Mouse (Mus musculus) heart, postnatal 10 days (tissue): ENCODE results near the gene Cinp. TPM values are rescaled to one million over a fixed set of nuclear protein-coding genes. Genes with fewer than 3 reads are reported as not detected.
"Not testable (repeated sequence)": the region's sequence is repeated elsewhere in the genome, so short reads cannot be mapped to it uniquely, and the experiment has no call there.

ENCODE experiments used
- DNase-seq, 2 experiments: peaks; one replicate each; pipeline ENCODE4 v3.0.0; 2021
- intact Hi-C: fragments of 180-260 bp; cut with DNase I; formaldehyde crosslinking; loops from one replicate; pipeline ENCODE4 v1.15.1; 2025
- total RNA-seq, 2 experiments: library from RNA; stranded (reverse); gene quantifications; 2 replicates each; pipeline ENCODE4 v1.2.3; 2021

The Cinp gene
- total RNA-seq, 2 experiments from 2014 or later, result 37.0 to 43.9 TPM

DNA sequence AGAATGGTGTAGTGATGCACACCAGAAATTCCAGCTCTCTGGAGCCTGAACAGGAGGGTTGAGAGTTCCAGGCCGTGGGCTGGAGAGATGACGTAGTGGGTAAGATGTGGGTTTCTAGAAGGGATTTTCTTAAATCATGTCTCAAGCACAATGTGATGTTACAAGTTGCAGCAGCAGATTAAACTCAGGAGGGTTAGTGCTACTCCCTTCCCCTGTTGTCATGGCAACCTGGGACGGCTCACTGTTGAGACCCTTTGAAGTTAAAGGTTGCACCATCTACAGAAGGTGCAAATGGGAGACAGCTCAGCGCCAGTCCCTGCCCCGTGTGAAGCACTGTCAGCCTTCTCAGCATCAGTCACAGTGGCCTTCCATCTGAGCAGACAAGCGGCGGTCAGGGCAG is 27.7 kb downstream of the Cinp start:
- intact Hi-C loops, result no loop called here
- DNase-seq, result no peak

DNA sequence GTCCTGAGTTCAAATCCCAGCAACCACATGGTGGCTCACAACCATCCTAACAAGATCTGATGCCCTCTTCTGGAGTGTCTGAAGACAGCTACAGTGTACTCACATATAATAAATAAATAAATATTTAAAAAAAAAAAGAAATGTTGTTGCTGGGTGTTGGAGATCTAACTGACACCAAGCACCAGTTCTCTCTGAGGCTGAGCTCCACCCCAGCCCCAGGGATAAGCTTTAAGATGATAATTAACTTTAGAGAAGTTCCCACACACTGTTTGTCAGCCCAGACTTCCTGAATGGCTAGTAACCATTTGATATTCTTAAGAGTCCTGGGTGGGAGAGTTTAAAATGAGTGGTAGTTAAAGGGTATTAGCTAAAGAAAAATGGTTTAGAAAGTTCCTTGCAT is 28.7 kb downstream of the Cinp start:
- intact Hi-C loops, result no loop called here
- no peak for DNase-seq

DNA sequence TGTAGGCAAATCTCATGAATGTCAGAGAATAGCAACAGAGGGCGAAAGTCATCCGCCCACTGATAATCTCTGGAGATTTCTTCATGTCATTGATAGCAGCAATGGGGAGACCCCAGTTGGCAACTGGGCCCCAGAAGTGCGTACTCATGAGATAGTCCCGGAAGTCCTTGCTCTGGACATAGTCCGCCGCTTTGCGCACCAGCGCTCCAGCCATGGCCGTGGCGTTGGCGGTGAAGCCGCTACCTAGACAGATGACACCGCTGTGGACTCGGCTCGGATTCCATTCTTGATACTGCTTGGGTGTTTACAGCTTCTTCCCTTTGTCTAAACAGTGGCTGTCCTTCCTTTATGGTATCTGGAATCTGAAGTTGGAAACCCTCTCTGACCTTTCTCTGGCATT is 30.3 kb downstream of the Cinp start:
- intact Hi-C loops, DNase-seq: not testable (repeated sequence)

DNA sequence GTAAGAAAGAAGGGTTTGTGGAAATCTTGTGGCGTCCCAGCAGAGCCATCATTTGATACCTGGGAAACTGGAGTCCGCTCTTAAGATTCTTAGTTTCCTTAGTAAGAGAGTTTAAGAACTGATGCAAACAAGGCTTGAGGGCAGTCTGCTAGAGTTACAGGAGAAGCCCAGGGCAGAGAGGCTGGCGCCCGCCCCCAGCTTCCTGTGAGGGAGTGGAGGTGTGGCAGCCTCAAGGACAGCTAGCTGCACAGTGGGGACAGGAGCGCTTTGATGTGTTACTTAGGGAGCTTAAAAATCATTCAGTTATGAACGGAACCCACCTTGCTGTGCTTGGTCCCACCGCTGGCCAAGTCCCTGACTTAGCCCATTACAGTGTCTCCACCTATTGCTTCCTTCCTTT is 31.7 kb downstream of the Cinp start:
- no peak for DNase-seq
- intact Hi-C loops, result no loop called here

DNA sequence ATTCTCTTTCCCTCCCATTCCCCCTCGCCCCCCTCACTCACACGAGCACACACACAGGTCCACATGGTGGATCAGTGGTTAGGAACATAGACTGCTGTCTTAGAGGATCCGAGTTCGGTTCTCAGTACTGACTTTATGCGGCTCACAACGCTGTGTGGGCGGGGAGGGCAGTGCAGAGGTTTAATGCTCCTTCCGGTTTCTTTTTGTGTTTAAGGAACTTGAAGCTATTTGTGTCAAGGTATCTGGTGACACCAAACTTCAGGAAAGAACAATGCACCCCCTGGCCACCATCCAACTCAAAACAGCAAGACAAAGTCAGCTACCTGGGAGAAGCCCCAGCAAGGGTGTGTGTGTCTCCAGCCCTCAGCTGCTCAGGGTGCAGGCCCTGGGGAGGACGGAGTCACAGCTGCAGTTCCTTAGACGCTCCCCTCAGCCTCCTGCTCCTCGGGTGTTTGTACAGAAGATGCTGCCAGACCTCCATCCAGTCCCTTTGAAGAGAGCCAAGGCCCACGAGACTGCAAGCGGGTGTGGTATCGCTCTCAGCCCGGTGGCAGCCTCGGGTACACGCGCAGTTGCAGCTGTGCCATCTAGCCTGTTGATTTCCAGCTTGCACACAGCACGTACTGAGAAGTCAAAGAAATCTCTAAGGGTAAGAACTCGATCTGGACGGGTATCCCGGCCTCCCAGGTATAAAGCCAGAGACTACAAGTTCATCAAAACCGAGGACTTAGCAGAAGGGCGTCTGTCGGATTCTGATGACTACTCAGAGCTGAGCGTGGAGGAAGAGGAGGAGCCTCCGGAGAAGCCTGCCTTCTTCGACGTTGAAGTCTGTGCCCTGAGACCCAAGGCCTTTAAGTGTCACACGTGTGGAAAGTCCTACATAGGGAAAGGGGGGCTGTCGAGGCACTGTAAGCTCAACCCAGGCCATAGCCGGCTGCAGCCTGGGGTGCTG is 33.9 kb downstream of the Cinp start:
- intact Hi-C loops, result no loop called here
- DNase-seq, result no peak

DNA sequence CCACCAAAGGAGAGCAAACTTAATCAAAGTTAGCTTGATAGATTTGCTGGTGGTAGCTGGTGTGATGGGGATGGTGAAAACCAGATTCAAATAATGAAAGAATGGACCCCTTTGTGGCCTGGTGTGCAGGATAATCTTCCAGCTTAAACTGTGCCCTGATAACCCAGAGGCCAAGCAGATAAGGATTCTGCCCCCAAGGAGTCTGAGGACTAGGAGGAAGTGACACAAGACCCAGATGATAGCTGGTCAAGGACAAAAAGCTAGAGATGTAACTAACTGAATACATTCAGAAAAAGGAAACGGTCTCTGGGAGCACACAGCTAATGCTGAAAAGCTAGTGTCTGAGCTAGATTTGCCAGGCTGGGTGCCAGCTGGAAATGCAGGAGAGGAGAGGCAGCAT is 37.0 kb downstream of the Cinp start:
- intact Hi-C loops, result no loop called here
- no peak for DNase-seq

DNA sequence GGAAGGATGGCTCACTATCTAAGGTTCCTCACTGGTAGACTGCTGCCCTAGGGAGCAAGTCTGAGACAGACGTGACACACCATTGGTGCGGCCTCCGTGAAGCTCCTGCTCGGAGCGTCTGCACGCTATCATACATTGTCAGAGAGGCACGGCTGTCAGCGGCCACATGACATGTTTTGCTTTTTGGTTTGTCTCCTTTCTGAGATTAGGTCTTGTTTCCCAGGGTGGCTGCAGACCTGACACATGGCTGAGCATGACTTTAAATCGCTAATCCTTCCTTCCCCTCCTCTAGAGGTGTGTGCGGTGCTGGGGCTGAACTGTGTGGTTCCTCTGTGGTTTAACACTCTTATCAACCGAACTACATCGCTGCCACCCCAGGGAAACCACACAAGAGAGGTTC is 37.5 kb downstream of the Cinp start:
- intact Hi-C loops, result no loop called here

DNA sequence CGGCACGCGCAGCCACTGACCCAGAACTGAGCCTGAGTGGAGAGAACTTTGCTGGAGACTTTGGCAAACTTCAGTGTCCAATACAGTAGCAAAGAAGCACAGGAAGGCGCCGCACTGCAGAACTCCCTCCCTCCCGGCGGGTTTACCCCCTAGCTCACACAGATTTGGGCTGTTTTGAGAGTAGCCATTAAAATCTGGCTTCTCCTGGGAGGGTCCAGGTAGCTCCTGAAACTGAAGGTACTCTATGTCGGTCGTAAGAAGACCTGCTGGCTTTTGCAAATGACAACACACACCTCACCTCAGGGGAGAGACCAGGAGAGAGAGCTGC is 38.1 kb downstream of the Cinp start:
- no peak for DNase-seq

More for the DNA sequence above, 37.5 kb downstream of the Cinp start:
- DNase-seq, result no peak

DNA sequence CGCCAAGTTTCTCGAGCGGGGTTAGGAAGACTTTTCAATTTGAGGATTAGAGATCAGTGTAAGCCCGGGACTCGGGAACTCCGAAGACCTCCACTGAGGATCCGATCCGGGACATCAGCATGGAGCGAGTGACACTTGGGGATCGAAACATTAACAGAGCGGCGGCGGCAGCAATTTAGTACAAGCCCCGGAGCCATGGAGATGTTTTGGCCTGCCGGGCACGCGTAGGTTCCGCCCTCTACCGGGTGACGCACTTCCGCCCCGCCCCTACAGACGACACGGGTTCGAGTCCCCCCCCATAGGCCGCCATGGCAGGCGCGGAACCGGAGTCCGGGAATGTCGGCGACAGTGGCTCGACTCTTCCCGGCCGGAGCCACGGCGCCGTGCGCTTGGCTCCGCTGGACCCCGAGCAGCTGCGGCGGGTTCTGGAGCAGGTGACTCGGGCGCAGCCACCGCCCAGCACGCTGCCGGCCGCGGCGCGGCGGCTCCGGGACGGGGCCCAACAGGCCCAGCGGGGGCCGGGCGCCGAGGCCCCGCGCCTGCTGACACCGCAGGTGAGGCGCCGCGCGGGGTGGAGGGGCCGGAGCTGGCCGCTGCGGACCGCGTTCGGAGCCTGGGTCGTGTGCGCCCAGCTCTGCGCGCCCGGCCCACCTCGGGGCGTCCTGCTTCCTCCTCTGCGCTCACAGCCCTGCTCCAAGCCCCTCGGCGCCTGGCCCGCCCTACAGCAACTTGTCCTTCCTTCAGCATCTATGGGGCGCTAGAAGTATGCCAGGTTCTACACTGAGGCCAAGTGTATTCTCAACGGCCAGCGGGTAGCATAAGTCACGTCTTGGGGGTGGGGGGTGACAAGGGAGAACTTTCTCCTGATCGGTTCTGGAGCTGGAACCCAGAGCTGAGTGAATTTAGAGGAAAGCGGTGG is 38.7 kb downstream of the Cinp start, which contains the start of gene Zfp839:
Zfp839 (plus strand) TSS at position 244 of the 919 bp plus-strand sequence.
- peak; percentile 91 to 92 for DNase-seq
- intact Hi-C loops, result no loop called here

More for the DNA sequence above, 38.1 kb downstream of the Cinp start:
- intact Hi-C loops, result no loop called here

DNA sequence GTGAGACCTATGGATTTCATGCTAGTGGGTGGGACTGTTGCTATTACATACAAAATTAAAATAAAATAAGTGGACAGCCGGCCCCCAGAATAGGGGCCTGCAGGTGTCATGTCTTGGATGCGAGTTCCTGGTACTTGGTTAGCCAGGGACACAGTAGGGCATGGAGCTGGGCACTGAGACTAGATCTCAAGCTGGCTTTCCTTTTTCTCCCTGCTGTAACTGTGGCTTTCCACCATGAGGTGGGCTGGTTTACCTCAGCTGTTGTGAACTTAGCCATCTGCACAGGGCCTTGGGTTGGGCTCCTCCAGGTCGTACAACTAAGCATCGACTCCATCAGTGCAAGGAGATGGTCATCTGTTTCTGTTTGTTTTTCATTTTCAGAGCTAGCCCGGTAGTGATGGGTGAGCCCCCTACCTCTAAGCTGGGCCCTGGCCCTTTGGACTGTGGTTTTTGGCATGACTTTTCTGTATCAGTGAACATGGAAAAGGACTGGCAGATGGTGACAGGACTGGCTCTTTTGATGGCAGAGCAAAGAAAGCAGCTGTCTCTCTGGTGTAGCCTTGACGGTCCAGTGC is 42.7 kb downstream of the Cinp start:
- intact Hi-C loops, result loop anchor here (5.0 to 10.0 kb wide), 2 partner anchors 146 to 181 kb away; no protein-coding TSS in a partner anchor

DNA sequence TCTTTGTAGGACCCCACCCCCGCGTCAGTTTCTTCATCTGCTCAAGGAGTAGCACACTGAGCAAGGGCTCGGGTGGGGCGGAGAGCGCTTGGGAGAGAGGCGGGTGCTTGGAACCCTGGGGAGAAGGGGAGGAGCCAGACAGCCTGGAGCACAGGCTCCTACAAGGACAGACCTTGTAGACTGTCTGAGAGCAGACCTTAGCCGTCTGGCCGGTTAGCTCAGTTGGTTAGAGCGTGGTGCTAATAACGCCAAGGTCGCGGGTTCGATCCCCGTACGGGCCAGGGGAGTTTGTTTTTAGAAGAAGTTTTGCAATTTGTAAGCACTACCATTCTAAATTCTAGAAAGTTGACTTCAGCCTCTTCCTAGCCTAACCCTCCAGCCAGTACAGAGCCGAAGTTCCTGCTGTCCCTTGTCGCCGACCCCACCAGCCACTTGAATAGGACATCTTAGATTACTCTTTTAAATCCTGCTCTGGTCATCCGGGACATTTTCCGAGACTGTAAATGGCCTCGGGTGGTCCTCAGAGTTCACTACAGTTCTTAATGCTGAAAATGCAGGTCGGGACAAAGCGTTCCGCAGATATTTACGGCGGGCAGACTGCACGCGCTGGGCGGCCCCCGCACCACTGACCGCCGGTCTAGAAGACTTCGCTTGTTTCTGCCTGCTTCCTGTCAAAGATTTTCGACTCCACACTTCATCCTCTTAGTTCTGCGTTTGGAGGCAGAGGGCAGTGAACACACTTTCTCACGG is 43.6 kb downstream of the Cinp start:
- DNase-seq, result peak; percentile 95
- intact Hi-C loops, result loop anchor here (2.0 to 10.0 kb wide), 3 partner anchors 107 to 181 kb away; no protein-coding TSS in a partner anchor

More for the DNA sequence above, 42.7 kb downstream of the Cinp start:
- no peak for DNase-seq

DNA sequence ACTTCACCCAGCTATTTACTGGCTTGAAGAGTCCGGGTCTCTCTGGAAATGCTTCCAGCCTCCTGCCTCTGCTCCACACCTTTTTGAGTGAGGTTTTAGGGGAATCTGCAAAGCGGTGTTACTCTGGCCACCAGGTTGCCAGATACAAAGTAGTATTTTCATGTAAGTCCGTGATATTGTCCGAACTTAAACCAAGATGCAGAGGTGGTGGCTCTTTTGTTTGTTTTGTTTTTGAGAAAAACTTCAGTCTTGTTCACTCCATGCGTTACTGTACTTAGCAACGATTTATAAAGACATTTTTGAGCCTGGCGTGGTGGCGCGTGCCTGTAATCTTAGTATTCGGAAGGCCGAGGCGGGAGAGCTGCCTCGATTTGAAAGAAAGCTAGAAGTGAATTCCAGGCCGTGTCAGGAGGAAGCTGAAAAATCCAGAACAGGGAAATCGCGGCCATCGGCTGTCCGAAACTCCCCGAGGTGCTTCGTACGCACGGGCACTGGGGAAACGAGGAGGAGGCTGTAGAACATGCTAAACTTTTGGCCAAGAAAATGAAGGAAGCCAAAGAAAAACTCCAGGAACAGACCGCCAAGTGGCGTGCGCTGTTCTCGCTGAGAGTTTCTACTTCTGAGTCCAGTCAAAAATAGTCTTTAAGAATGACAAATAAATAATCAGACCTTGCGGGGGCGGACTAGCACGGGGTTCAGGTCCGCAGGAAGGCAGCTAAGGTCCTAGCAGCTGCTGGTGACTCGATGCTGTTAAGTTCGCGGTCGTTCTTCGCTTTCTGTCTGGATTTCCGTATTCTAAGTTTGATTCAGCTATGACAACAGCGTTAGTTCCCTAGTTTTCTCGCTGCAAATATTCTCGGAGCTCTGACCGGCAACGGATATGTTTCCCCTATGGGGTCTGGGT is 44.5 kb downstream of the Cinp start:
- intact Hi-C loops, result loop anchor here (2.0 to 10.0 kb wide), 6 partner anchors 106 to 412 kb away; partner anchors contain the start of genes Hsp90aa1 and Ppp2r5c
- DNase-seq, result peak; percentile 58 to 59

DNA sequence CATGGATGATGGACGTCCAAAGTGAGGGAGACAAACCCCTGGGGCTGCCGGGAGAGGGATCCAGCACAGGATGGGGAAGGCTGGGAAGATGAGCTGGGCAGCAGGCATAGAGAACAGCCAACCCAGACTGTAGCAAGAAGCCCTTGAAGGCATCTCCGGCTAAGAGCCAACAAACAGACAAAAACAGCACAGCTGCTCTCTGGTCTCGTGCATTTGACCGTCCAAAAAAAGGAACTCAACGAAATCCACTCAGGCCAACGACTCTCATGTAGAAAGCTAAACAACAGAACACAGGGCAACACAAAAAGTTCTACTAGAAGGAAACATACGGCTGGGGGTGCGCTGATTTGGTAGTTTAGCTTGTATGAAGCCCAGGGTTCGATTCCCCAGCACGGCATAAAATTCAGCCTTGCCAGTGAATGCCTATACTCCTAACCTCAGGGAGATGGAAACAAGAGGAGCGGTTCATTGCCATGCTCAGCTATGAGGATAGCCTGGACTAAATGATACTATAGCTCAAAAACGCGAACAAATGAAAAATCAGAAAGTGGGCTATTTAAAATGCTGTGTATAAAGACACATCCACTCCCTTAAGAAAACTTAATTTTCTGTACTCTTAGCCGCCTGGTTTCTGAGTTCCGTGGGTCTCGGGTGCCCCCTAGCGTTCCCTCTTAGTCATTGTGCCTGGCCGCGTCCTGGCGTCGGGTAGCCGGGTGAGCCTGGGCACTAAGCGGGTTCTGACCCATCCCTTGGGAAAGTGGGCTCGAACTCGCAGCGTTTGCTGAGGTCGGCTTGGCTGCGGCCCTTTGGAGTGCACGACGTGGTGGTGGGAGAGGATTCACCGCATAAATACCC is 45.5 kb downstream of the Cinp start:
- DNase-seq, result peak; percentile 89 to 93
- intact Hi-C loops, result loop anchor here (1.0 to 10.0 kb wide), 7 partner anchors 105 to 425 kb away; partner anchors contain the start of genes Hsp90aa1 and Ppp2r5c

DNA sequence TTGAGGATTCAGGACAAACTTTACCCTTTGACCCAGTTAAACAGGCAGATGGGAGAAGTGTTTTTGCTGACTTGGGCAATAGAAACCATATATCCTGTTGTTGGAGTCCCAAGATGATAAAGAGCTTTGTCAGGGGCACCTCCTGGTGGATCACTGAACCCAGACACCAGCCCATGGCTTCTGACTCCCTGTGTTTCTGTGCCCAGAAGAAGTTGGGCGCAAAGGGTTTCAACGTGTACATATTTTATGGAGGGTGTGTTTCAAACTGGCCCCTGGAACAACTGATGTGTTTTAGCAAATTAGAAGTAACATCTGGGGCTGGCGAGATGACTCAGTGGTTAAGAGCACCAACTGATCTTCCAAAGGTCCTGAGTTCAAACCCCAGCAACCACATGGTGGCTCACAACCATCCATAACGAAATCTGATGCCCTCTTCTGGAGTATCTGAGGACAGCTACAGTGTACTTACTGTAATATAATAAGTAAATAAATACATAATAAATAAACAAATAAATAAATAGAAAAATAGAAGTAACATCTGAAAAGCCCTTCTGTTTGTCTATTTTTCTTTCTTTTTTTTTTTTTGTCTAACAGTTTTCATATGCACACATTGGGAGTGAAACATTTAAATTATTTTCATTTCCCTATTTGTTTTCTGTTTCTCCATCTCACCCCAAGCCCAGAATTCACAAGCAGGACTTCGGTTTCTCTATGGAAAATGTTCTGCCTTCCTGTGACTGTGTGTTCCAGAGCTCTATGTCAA is 47.0 kb downstream of the Cinp start:
- no peak for DNase-seq
- intact Hi-C loops, result loop anchor here (5.0 to 10.0 kb wide), 4 partner anchors 140 to 410 kb away; partner anchors contain the start of genes Hsp90aa1 and Ppp2r5c

DNA sequence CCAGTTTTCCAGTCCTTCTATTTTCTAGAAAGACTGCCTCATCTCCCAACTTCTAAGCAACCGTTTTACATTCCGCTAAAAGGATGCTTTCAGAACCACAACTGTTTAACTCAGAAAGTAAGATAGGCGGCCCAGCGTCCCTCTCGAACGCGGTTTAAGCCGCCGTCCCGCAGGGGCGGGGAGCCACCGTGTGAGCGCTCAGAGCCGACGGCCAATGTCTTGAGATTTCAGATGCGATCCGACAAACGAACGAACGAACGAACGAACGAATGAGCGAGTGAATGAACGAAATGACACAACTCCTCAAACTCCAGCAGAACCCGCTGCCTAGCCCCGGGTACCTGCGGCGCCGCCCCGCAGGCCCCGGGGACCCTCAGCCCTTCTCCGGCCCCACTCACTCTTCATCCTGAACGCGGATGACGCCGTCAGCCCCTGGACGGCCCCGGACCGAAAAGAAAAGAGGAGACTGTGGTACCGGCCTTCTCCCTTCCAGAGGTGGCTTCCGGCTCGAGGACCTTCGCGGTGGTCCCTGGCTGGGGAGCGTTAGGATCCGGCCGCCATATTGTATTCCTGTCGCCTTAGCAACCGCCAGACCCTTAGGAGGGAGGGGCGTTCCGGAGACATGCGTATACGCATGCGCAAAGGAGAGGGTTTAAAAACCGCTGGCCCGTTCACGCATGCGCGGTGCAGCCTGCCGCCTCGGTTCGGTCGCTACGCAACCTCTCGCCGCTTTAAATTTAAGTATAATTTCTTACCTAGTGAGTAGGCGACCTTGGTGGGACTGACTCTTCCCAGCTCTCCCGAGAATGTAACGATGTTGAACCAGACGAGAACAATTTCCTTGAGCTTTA is 48.4 kb downstream of the Cinp start, which contains the start of gene Mok:
Mok (minus strand) TSS at position 592 of the 851 bp plus-strand sequence.
- peak; percentile 97 to 98 for DNase-seq
- intact Hi-C loops, result loop anchor here (5.0 to 10.0 kb wide), 4 partner anchors 138 to 408 kb away; partner anchors contain the start of genes Hsp90aa1 and Ppp2r5c

DNA sequence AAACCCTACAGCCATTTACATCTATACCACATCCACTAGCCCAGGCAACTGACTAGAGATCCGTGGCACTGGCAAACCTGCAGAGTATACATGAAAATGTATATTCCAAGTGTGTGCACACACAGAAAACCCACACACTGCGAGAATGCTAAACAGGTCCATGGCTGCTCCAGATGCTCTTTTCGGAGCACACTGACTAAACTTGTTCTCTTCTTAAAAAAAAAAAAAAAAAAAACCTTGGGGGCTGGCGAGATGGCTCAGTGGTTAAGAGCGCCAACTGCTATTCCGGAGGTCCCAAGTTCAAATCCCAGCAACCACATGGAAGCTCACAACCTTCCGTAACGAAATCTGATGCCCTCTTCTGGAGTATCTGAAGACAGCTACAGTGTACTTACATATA is 51.1 kb downstream of the Cinp start:
- intact Hi-C loops, result no loop called here
- no peak for DNase-seq
